Mouse (Mus musculus): Measurements from ENCODE around the gene Ncoa6.
"Not testable (repeated sequence)": the region's sequence is repeated elsewhere in the genome, so short reads cannot be mapped to it uniquely, and the experiment has no call there.

The Ncoa6 gene

GRCm38 (mm10) chr2:155466861-155467260 lies 6.8 kb downstream of the Ncoa6 start:
- H3K4me1 ChIP-seq (replicated peaks; ENCODE audit: low read depth, low read length) = peaks cover 5% of the 10 kb centered on the region
- H3K27me3 ChIP-seq (ENCODE audit: insufficient read depth, low read length) = no peaks in the 10 kb centered on the region
- no peak overlapping the region for H3K4me3 ChIP-seq (replicated peaks; ENCODE audit: low read length)
- H3K9me3 ChIP-seq (ENCODE audit: low read length) = no peaks in the 10 kb centered on the region
- no peak for TF ChIP-seq POU5F1 (IDR thresholded peaks at IDR 0.05; ENCODE audit: borderline replicate concordance, low read length)
- no peak for TF ChIP-seq CTCF (conservative IDR thresholded peaks at IDR 0.05; ENCODE audit: low read length)
- no peak for TF ChIP-seq NANOG (IDR thresholded peaks at IDR 0.05; ENCODE audit: borderline replicate concordance, low read length)
- no peaks in the 10 kb centered on the region for H3K36me3 ChIP-seq (ENCODE audit: insufficient read depth, low read length)

DNA sequence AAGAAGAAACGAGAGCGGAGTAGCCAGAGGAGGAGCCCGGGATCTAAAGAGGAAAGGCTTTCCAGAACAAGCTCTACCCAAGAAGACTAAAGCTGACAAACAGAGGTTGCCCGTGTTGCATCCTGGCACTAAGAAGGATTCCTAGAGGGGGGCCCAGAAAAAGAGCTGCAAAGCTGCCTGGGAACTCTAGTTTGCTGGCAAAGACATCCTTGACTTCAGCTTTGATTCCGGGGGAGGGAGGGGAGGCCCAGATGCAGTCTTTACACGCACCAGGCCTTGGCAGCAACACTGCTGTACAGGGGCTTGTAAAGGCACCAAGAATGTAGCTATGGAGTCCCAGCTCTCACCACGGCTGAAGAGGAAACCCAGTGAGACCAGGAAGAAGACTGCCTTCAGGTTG lies 20.1 kb downstream of the Ncoa6 start:
- H3K4me3 ChIP-seq (replicated peaks; ENCODE audit: low read length) = 0 out of 2 replicates have a peak overlapping the region, but pooled peaks have one; percentile 21
- no peaks in the 10 kb centered on the region for H3K27me3 ChIP-seq (ENCODE audit: insufficient read depth, low read length)
- H3K9me3 ChIP-seq (ENCODE audit: low read length) = no peaks in the 10 kb centered on the region
- no peaks in the 10 kb centered on the region for H3K36me3 ChIP-seq (ENCODE audit: insufficient read depth, low read length)
- H3K4me1 ChIP-seq (replicated peaks; ENCODE audit: low read depth, low read length) = peaks cover 11% of the 10 kb centered on the region
- TF ChIP-seq CTCF (conservative IDR thresholded peaks at IDR 0.05; ENCODE audit: low read length) = no peak
- TF ChIP-seq NANOG (IDR thresholded peaks at IDR 0.05; ENCODE audit: borderline replicate concordance, low read length) = no peak
- no peak for TF ChIP-seq POU5F1 (IDR thresholded peaks at IDR 0.05; ENCODE audit: borderline replicate concordance, low read length)

DNA sequence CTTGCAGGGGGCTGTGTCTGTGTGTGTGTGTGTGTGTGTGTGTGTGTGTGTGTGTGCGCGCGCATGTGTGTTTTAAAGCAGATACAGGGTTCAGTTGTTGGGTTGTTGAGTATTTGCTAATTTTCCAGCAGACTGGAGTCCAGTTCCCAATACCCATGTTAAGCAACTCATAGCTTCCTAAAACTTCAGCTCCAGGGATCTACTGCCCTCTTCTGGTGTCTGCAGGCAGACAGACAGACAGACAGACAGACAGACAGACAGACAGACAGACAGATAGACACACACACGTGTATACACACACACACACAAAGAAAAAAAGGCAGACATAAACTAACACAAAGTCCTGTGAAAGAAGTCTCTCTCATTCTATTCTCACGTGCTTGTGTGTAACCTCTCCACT lies 22.4 kb downstream of the Ncoa6 start:
- peaks cover 11% of the 10 kb centered on the region for H3K4me1 ChIP-seq (replicated peaks; ENCODE audit: low read depth, low read length)
- no peak overlapping the region for H3K4me3 ChIP-seq (replicated peaks; ENCODE audit: low read length)
- H3K27me3 ChIP-seq (ENCODE audit: insufficient read depth, low read length) = no peaks in the 10 kb centered on the region
- TF ChIP-seq POU5F1 (IDR thresholded peaks at IDR 0.05; ENCODE audit: borderline replicate concordance, low read length) (no peak), CTCF (conservative IDR thresholded peaks at IDR 0.05; ENCODE audit: low read length) (no peak), NANOG (IDR thresholded peaks at IDR 0.05; ENCODE audit: borderline replicate concordance, low read length) (no peak)
- no peaks in the 10 kb centered on the region for H3K9me3 ChIP-seq (ENCODE audit: low read length)
- no peaks in the 10 kb centered on the region for H3K36me3 ChIP-seq (ENCODE audit: insufficient read depth, low read length)

DNA sequence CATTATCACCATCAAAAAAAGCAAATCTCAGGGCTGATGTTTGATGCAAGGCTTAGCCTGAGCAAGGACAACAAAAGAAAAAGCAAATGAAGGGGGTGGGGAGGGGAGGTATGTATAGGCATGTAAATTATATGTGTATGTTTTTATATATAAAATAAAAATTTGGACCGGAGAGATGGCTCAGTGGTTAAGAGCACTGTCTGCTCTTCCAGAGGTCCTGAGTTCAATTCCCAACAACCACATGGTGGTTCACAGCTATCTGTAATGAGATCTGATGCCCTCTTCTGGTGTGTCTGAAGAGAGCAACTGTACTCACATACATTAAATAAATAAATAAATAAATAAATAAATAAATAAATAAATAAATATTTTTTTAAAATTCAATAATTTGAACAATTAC lies 25.8 kb downstream of the Ncoa6 start:
- H3K9me3 ChIP-seq (ENCODE audit: low read length); H3K4me1 ChIP-seq (replicated peaks; ENCODE audit: low read depth, low read length); H3K27me3 ChIP-seq (ENCODE audit: insufficient read depth, low read length); H3K36me3 ChIP-seq (ENCODE audit: insufficient read depth, low read length); H3K4me3 ChIP-seq (replicated peaks; ENCODE audit: low read length): not testable (repeated sequence)

DNA sequence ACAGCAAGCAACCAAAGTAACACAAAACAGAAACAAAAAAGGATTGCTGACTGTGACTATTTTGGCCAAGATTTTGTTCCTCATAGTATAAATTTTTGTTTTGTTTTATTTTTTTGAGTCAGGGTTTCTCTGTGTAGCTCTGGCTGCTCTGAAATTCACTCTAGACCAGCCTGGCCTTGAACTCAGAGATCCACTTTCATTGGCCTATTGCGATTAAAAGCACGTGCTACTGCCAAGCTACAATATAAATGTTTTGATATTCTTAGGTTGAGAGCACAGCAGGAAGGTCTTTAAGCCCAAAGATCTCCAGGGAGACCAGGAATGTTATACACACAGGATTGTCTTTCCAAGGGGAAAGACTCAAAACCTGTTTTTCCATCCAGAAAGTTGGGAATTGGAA lies 30.2 kb downstream of the Ncoa6 start:
- Histone ChIP-seq H3K27me3 (ENCODE audit: insufficient read depth, low read length) (no peaks in the 10 kb centered on the region), H3K36me3 (ENCODE audit: insufficient read depth, low read length) (no peaks in the 10 kb centered on the region), H3K4me1 (replicated peaks; ENCODE audit: low read depth, low read length) (no peaks in the 10 kb centered on the region), H3K9me3 (ENCODE audit: low read length) (no peaks in the 10 kb centered on the region), H3K4me3 (replicated peaks; ENCODE audit: low read length) (no peak overlapping the region)
- TF ChIP-seq POU5F1 (IDR thresholded peaks at IDR 0.05; ENCODE audit: borderline replicate concordance, low read length) = no peak
- no peak for TF ChIP-seq CTCF (conservative IDR thresholded peaks at IDR 0.05; ENCODE audit: low read length)
- TF ChIP-seq NANOG (IDR thresholded peaks at IDR 0.05; ENCODE audit: borderline replicate concordance, low read length) = no peak

- Histone ChIP-seq H3K27me3 (ENCODE audit: insufficient read depth, low read length) (no peaks in the 10 kb centered on the region), H3K9me3 (ENCODE audit: low read length) (no peaks in the 10 kb centered on the region), H3K4me1 (replicated peaks; ENCODE audit: low read depth, low read length) (no peaks in the 10 kb centered on the region), H3K4me3 (replicated peaks; ENCODE audit: low read length) (no peak overlapping the region), H3K36me3 (ENCODE audit: insufficient read depth, low read length) (no peaks in the 10 kb centered on the region)
- TF ChIP-seq CTCF (conservative IDR thresholded peaks at IDR 0.05; ENCODE audit: low read length) = no peak
- TF ChIP-seq NANOG (IDR thresholded peaks at IDR 0.05; ENCODE audit: borderline replicate concordance, low read length) = no peak
- no peak for TF ChIP-seq POU5F1 (IDR thresholded peaks at IDR 0.05; ENCODE audit: borderline replicate concordance, low read length)
Observed at GRCm38 (mm10) chr2:155442916-155443315, 30.8 kb downstream of the Ncoa6 start.

DNA sequence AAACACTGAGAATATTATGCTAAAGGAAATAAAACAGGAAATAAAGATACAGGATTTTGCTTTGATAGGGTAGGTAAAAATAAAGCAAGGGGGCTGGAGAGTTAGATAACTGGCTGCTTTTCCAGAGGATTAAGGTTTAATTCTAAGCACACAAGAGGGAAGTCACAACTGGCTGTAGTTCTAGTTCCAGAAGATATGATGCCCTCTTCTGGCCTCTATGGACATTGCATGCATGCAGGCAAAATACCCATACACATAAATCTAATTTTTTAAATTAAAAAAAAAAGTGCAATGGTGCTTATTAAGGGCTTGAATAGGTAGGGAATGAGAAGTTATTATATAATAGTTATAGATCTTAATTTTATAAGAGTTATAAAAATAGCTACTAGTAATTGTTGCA lies 37.2 kb downstream of the Ncoa6 start:
- Histone ChIP-seq H3K9me3 (ENCODE audit: low read length) (no peaks in the 10 kb centered on the region), H3K36me3 (ENCODE audit: insufficient read depth, low read length) (peaks cover 17% of the 10 kb centered on the region), H3K4me3 (replicated peaks; ENCODE audit: low read length) (no peak overlapping the region), H3K4me1 (replicated peaks; ENCODE audit: low read depth, low read length) (no peaks in the 10 kb centered on the region), H3K27me3 (ENCODE audit: insufficient read depth, low read length) (no peaks in the 10 kb centered on the region)
- TF ChIP-seq CTCF (conservative IDR thresholded peaks at IDR 0.05; ENCODE audit: low read length) = peak; percentile 91
- TF ChIP-seq POU5F1 (IDR thresholded peaks at IDR 0.05; ENCODE audit: borderline replicate concordance, low read length) = no peak

GRCm38 (mm10) chr2:155420911-155421310 lies 52.8 kb downstream of the Ncoa6 start:
- H3K36me3 ChIP-seq (ENCODE audit: insufficient read depth, low read length) = peaks cover 48% of the 10 kb centered on the region
- H3K27me3 ChIP-seq (ENCODE audit: insufficient read depth, low read length) = no peaks in the 10 kb centered on the region
- TF ChIP-seq CTCF (conservative IDR thresholded peaks at IDR 0.05; ENCODE audit: low read length) (no peak), NANOG (IDR thresholded peaks at IDR 0.05; ENCODE audit: borderline replicate concordance, low read length) (no peak), POU5F1 (IDR thresholded peaks at IDR 0.05; ENCODE audit: borderline replicate concordance, low read length) (no peak)
- H3K4me3 ChIP-seq (replicated peaks; ENCODE audit: low read length) = no peak overlapping the region
- no peaks in the 10 kb centered on the region for H3K4me1 ChIP-seq (replicated peaks; ENCODE audit: low read depth, low read length)
- H3K9me3 ChIP-seq (ENCODE audit: low read length) = no peaks in the 10 kb centered on the region

GRCm38 (mm10) chr2:155404635-155405034 lies 69.1 kb downstream of the Ncoa6 start:
- H3K9me3 ChIP-seq (ENCODE audit: low read length) = no peaks in the 10 kb centered on the region
- H3K36me3 ChIP-seq (ENCODE audit: insufficient read depth, low read length) = peaks cover 52% of the 10 kb centered on the region
- TF ChIP-seq CTCF (conservative IDR thresholded peaks at IDR 0.05; ENCODE audit: low read length) (no peak), POU5F1 (IDR thresholded peaks at IDR 0.05; ENCODE audit: borderline replicate concordance, low read length) (no peak), NANOG (IDR thresholded peaks at IDR 0.05; ENCODE audit: borderline replicate concordance, low read length) (no peak)
- no peak overlapping the region for H3K4me3 ChIP-seq (replicated peaks; ENCODE audit: low read length)
- H3K4me1 ChIP-seq (replicated peaks; ENCODE audit: low read depth, low read length) = peaks cover 6% of the 10 kb centered on the region; the same call in 1 of the 2 replicates
- H3K27me3 ChIP-seq (ENCODE audit: insufficient read depth, low read length) = no peaks in the 10 kb centered on the region

Data from E14TG2a.4 (cell line).